Mouse (Mus musculus) right cerebral cortex, adult 2 months (tissue): ENCODE measurements around the gene C87977.
"Not testable (repeated sequence)": the region's sequence is repeated elsewhere in the genome, so short reads cannot be mapped to it uniquely, and the experiment has no call there.

Experiments
- DNase-seq, 2 experiments: peaks; one replicate each; pipeline ENCODE4 v3.0.0; 2021 to 2022; ENCODE audit warnings: low spot score in 2 of 2

Gene C87977

DNA sequence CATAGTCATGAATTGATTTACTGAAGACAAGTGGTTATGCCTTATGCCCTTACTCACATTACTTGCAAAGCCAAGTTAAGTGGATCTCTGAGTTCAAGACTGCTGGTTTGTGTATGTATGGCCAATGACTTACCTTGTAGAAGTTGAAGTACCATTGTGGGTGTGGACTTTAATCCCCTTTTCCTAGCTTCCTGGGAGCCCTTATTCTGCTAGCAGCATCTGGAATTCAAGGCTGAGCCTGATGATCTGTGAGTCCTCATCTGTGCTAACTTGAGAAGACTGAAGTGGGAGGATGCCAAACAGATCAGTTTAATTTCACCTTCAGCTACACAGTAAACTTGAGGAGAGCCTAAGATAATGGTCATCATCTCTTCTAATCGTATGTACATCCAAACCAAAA lies at the start of gene C87977:
Gene C87977 (minus strand): TSS at position 101 of the 400 bp plus-strand sequence.
- not testable (repeated sequence) for DNase-seq

DNA sequence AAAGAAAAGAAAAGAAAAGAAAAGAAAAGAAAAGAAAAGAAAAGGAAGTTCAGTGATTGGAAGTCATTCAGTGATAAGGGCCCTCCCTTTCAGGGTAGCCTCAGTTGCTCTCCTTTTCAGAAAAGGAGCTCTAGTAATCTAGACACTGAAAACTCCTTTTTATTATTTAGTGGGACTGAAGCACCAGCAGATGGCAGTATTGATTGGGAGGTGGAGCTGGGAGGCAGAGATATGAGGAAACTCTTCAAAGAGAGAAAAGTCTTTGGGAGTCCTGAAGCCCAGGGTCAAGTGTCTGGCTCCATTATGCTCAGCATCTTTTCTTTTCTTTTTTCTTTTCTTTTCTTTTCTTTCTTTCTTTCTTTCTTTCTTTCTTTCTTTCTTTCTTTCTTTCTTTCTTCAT lies 41.6 kb upstream of the C87977 start:
- not testable (repeated sequence) for DNase-seq

DNA sequence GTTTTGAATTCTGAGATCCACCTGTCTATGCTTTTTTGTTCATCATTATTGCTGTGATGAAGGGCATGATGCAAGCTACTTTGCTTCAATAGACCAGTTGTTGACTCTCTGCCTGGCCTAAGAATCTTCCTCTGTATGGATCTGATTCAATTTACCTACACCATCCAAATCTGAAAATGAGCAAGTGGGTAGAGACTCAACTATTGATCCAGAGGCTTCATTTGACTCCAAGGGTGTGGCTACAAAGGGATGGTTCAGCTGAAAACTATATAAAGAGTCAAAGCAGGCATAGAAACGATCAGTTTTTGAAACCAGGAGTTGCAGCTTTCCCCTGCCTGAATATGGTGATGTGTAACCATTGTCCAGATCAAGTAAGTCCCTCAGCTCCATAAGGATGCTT lies 22.7 kb downstream of the C87977 start, which contains the start of gene Oog2:
Gene Oog2 (plus strand): TSS at position 301 of the 400 bp plus-strand sequence.
- no peak for DNase-seq

DNA sequence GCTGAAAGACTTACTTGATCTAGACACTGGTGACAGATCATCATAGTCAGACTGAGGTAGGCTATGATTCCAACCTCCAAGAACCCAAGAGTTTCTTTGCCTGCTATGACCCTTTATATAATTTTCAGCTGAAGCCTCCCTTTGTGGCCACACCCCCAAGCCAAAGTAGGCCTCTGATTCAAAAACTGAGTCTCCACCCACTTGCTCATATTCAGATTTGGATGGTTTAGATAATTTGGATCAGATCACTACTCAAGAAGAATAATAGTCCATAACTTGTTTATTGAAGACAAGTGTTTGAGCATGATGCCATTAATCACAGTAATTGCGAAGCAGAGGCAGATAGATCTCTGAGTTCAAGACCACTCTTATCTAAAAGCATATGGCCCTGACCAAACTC lies 50.6 kb downstream of the C87977 start, which contains the start of gene Oog3:
Gene Oog3 (minus strand): TSS at position 101 of the 400 bp plus-strand sequence.
- no peak for DNase-seq
